Mouse (Mus musculus) liver, embryonic 11.5 days (tissue): ENCODE measurements at regions not wholly inside any gene's neighbourhood (a gene's known extent, or its start where the extent isn't known, plus 50 kb on each side); places are given as distances from the start of the nearest gene placed in this dataset.

Experiments
- ATAC-seq: fragments of 200-750 bp; cut with Nextera tagmentation; replicated peaks from 2 replicates; pipeline ENCODE4 v1.8.0; 2017; ENCODE audit warnings: moderate number of reproducible peaks, mild to moderate bottlenecking, moderate TSS enrichment, moderate library complexity; ENCODE audit not compliant: low FRiP score
- DNase-seq: peaks from one replicate; pipeline ENCODE4 v3.0.0-alpha.2; 2017; ENCODE audit warnings: low spot score
- H3K27ac ChIP-seq: fragments of 300-500 bp; sonication (generic); 2 replicates; pipeline ENCODE4 v1.5.1; 2014; ENCODE audit warnings: mild to moderate bottlenecking, low read depth, low read length, control low read depth
- H3K27me3 ChIP-seq: fragments of 300-500 bp; sonication (generic); replicated peaks from 2 replicates; pipeline ENCODE4 v1.6.1; 2014; ENCODE audit warnings: low read length, mixed read lengths; ENCODE audit not compliant: control insufficient read depth, insufficient read depth
- H3K36me3 ChIP-seq: fragments of 300-500 bp; sonication (generic); 2 replicates; pipeline ENCODE4 v1.6.1; 2014; ENCODE audit warnings: mild to moderate bottlenecking, low read length, moderate library complexity, mixed read lengths; ENCODE audit not compliant: control insufficient read depth, insufficient read depth
- H3K4me1 ChIP-seq: fragments of 300-500 bp; sonication (generic); replicated peaks from 2 replicates; pipeline ENCODE4 v1.6.1; 2014; ENCODE audit warnings: low read length, mixed read lengths; ENCODE audit not compliant: control insufficient read depth, insufficient read depth
- H3K4me2 ChIP-seq: fragments of 300-500 bp; sonication (generic); 2 replicates; pipeline ENCODE4 v1.6.1; 2014; ENCODE audit warnings: mild to moderate bottlenecking, control low read depth, moderate library complexity
- H3K4me3 ChIP-seq: fragments of 300-500 bp; sonication (generic); 2 replicates; pipeline ENCODE4 v1.5.1; 2014; ENCODE audit warnings: low read depth, low read length, control low read depth
- H3K9ac ChIP-seq: fragments of 300-500 bp; sonication (generic); 2 replicates; pipeline ENCODE4 v1.6.1; 2014; ENCODE audit warnings: low read depth, low read length, control low read depth
- H3K9me3 ChIP-seq: fragments of 300-500 bp; sonication (generic); 2 replicates; pipeline ENCODE4 v1.6.1; 2016; ENCODE audit warnings: low read length, inconsistent platforms, mixed read lengths; ENCODE audit not compliant: control insufficient read depth
- WGBS: fragments of 180-500 bp; shearing (Covaris S2); extraction: QIAGEN DNeasy Blood & Tissue Kit; methylation state at CpG from one replicate; pipeline ENCODE4 v1.1.7; 2014; 5-methylcytosine and 5-hydroxymethylcytosine counted together

DNA sequence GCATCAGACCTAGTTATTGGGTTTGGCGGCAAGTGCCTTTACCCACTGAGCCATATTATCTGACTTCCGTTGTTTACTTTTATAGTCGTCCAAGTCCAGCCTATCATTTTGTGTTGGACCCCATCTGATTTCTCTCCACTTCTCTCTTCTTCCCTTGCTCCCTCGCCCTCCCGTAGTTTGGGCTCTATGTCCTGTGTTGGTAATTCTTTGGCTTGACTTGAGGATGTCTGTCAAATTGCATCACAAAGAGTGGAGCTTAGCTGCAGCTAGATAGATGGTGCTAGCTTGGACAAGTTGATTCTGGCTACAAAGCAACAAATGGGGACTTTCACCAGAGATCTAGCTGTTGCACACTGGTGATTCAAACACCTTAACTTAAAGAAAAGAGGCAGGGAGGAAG lies 147.9 kb downstream of the Pmp22 start:
- Histone ChIP-seq H3K4me2 (no peak overlapping the region), H3K9me3 (no peaks in the 10 kb centered on the region), H3K4me3 (no peak overlapping the region), H3K27me3 (no peaks in the 10 kb centered on the region), H3K27ac (no peak overlapping the region), H3K4me1 (no peaks in the 10 kb centered on the region), H3K9ac (no peak overlapping the region), H3K36me3 (no peaks in the 10 kb centered on the region)
- ATAC-seq (no peak), DNase-seq (no peak)
- 77% methylated on average over 5 of the region's 5 CpGs for WGBS

- no peak for DNase-seq
- no peak overlapping the region for H3K4me2 ChIP-seq
- H3K36me3 ChIP-seq: no peaks in the 10 kb centered on the region
- H3K4me1 ChIP-seq: no peaks in the 10 kb centered on the region
- WGBS: 81% methylated on average over 5 of the region's 5 CpGs
- no peak for ATAC-seq
- no peaks in the 10 kb centered on the region for H3K27me3 ChIP-seq
- H3K9ac ChIP-seq: no peak overlapping the region
- no peaks in the 10 kb centered on the region for H3K9me3 ChIP-seq
- H3K4me3 ChIP-seq: no peak overlapping the region
- no peak overlapping the region for H3K27ac ChIP-seq
Measured at GRCm38 (mm10) chr11:63281839-63282238, 153.1 kb downstream of the Pmp22 start.

DNA sequence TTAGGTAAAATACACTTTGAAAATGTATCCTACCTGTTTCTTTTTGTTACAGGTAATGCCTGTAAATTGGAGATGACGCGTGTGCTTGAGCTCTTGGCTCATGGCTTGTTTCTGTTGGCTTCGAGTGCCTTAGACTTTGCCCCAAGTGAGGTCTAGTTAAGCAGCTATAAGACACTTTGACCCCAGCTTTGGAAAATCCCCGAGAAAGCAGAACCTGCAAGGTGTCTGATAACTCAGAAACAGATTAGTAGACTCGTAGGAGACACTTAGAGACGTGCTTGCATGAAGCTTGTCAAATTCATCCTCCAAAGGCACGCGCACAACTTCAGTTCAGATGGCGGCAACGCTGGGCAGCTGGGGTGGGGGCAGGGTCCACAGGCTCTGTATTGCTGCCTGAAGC lies 153.8 kb downstream of the Pmp22 start:
- WGBS: 74% methylated on average over 10 of the region's 10 CpGs
- DNase-seq (no peak), ATAC-seq (no peak)
- H3K9ac ChIP-seq: no peak overlapping the region
- no peaks in the 10 kb centered on the region for H3K27me3 ChIP-seq
- no peaks in the 10 kb centered on the region for H3K9me3 ChIP-seq
- H3K4me2 ChIP-seq: no peak overlapping the region
- H3K27ac ChIP-seq: no peak overlapping the region
- H3K4me3 ChIP-seq: no peak overlapping the region
- H3K36me3 ChIP-seq: no peaks in the 10 kb centered on the region
- no peaks in the 10 kb centered on the region for H3K4me1 ChIP-seq

DNA sequence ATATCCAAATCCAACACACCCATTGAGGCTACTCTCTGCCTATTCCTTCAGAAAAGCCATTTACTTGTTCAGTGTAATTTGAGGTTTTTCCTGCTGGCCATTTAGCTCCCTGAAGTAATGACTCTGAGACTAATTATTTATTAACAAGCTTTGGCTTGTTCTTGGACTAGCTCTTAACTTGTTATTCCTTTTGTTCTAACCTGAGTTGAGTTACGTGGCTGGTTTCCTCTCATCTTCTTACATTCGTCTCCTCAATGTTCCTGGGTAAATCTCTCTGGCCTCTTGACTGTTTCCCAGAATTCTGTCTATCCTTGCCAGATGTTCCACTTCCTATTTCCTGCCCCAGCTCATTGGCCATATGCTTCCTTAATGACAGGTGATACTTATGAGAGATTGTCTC lies 157.2 kb downstream of the Pmp22 start:
- no peak overlapping the region for H3K4me3 ChIP-seq
- H3K27ac ChIP-seq: no peak overlapping the region
- H3K9ac ChIP-seq: no peak overlapping the region
- ATAC-seq: no peak
- H3K27me3 ChIP-seq: no peaks in the 10 kb centered on the region
- 72% methylated on average over 2 of the region's 2 CpGs for WGBS
- no peak for DNase-seq
- no peaks in the 10 kb centered on the region for H3K4me1 ChIP-seq
- H3K4me2 ChIP-seq: no peak overlapping the region
- H3K36me3 ChIP-seq: no peaks in the 10 kb centered on the region
- H3K9me3 ChIP-seq: no peaks in the 10 kb centered on the region

- WGBS: 67% methylated on average over 2 of the region's 2 CpGs
- Histone ChIP-seq H3K9me3 (no peaks in the 10 kb centered on the region), H3K27ac (no peak overlapping the region), H3K4me3 (no peak overlapping the region), H3K36me3 (no peaks in the 10 kb centered on the region), H3K9ac (no peak overlapping the region), H3K4me2 (no peak overlapping the region), H3K4me1 (no peaks in the 10 kb centered on the region), H3K27me3 (no peaks in the 10 kb centered on the region)
- ATAC-seq: no peak
- DNase-seq: no peak
Measured at GRCm38 (mm10) chr11:63287766-63288165, 159.0 kb downstream of the Pmp22 start.

DNA sequence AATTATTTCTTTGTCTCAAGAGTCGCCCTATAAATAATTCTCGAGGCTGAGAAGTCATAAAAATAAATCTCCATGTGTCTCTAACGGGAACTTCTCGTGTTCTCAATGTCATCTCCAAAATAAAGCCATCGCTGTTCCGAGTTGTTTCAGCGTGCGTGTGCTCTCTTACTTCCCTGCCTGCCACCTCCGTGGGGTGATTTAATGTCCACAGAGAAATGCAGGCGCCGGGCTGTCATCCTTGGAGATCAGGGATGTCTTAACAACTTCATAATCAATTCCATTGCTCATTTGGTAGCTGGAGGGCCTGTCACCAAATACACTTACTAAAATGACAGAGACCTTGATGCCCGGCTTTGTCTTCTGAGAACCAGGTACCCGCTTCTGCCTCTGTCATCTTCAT lies 161.8 kb downstream of the Pmp22 start:
- Histone ChIP-seq H3K36me3 (no peaks in the 10 kb centered on the region), H3K4me3 (no peak overlapping the region), H3K9me3 (no peaks in the 10 kb centered on the region), H3K4me1 (no peaks in the 10 kb centered on the region), H3K9ac (no peak overlapping the region), H3K27me3 (no peaks in the 10 kb centered on the region), H3K4me2 (no peak overlapping the region), H3K27ac (no peak overlapping the region)
- ATAC-seq (no peak), DNase-seq (no peak)
- WGBS: 86% methylated on average over 13 of the region's 13 CpGs

DNA sequence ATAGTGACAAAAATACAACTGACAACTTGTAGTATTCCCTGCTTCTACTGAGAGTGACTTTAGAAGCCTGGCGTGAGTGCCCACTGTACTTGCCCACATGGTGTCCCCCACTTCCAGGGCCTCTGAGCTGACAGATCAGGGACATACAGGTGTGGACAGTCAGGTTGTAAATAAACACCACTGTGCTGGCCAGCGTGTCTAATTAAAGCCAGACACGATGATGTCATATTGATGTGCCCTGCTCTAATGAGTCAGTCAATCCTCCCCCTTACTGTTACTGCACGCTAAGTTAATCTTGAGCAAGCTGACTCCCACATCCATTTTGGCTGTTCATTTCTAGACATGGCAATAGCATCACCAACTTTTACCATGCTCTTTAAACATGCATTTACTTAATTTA lies 164.7 kb downstream of the Pmp22 start:
- H3K9ac ChIP-seq: no peak overlapping the region
- ATAC-seq (no peak), DNase-seq (no peak)
- no peaks in the 10 kb centered on the region for H3K4me1 ChIP-seq
- H3K4me3 ChIP-seq: no peak overlapping the region
- H3K36me3 ChIP-seq: no peaks in the 10 kb centered on the region
- H3K4me2 ChIP-seq: no peak overlapping the region
- WGBS: 82% methylated on average over 4 of the region's 4 CpGs
- no peaks in the 10 kb centered on the region for H3K9me3 ChIP-seq
- no peak overlapping the region for H3K27ac ChIP-seq
- H3K27me3 ChIP-seq: no peaks in the 10 kb centered on the region

DNA sequence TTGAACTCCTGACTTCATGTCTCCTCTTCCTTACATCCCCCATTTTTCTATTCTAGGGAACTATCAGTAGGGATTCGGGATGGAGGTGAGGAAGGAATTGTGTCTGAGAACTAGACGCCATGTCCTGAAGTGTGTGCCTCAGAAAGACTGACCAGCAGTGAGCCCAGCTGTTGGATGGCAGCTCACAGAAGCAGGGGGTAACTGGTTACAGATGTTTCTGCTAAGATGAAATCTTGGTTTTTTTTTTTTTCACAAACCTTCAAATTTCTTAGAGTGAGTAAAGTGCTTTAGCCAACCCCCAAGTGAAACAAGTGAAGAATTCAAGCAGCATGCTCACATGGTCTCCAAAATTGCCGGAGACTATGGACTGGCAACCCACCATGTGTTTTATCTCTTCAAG lies 165.7 kb downstream of the Pmp22 start:
- Histone ChIP-seq H3K36me3 (no peaks in the 10 kb centered on the region), H3K4me2 (no peak overlapping the region), H3K4me3 (no peak overlapping the region), H3K9ac (no peak overlapping the region), H3K9me3 (no peaks in the 10 kb centered on the region), H3K27ac (no peak overlapping the region), H3K4me1 (no peaks in the 10 kb centered on the region), H3K27me3 (no peaks in the 10 kb centered on the region)
- 81% methylated on average over 3 of the region's 3 CpGs for WGBS
- DNase-seq: no peak
- no peak for ATAC-seq

DNA sequence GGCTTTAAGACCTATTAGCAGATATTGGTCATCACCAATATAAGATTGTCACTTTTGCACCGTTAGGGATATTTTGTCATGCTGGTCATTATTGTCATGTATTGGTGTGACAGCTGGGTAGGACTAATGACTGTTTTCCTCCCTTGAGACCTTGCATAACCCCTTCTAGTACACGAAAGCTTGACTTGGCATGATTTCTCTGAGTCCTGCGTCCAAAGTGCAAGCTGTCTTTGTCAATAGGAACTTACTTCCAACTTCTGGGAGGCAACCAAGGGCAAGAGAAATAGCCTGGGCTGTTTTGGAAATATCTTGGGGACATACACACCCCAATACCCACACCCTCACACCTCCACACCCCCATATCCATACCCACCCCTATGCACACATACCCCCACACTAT lies 167.7 kb downstream of the Pmp22 start:
- no peak for DNase-seq
- Histone ChIP-seq H3K4me2 (no peak overlapping the region), H3K27ac (no peak overlapping the region), H3K36me3 (no peaks in the 10 kb centered on the region), H3K27me3 (no peaks in the 10 kb centered on the region), H3K4me1 (no peaks in the 10 kb centered on the region), H3K4me3 (no peak overlapping the region), H3K9me3 (no peaks in the 10 kb centered on the region), H3K9ac (no peak overlapping the region)
- no peak for ATAC-seq
- WGBS: 83% methylated on average over 3 of the region's 3 CpGs
